Mouse (Mus musculus) forebrain, embryonic 11.5 days (tissue): ENCODE measurements at regions not wholly inside any gene's neighbourhood (a gene's known extent, or its start where the extent isn't known, plus 50 kb on each side); places are given as distances from the start of the nearest gene placed in this dataset.

Source experiments
- ATAC-seq: fragments of 200-750 bp; cut with Nextera tagmentation; replicated peaks from 2 replicates; pipeline ENCODE4 v1.8.0; 2017; ENCODE audit warnings: moderate TSS enrichment; ENCODE audit not compliant: low FRiP score
- DNase-seq: peaks from one replicate; pipeline ENCODE4 v3.0.0-alpha.2; 2017; ENCODE audit warnings: low spot score
- H3K27ac ChIP-seq: fragments of 300-500 bp; sonication (generic); 2 replicates; pipeline ENCODE4 v1.5.1; 2014; ENCODE audit warnings: low read depth, low read length
- H3K27me3 ChIP-seq: fragments of 300-500 bp; sonication (generic); 2 replicates; pipeline ENCODE4 v1.6.1; 2014; ENCODE audit warnings: mild to moderate bottlenecking, low read length, mixed read lengths; ENCODE audit not compliant: control insufficient read depth, insufficient read depth
- H3K36me3 ChIP-seq: fragments of 300-500 bp; sonication (generic); 2 replicates; pipeline ENCODE4 v1.6.1; 2014; ENCODE audit warnings: mild to moderate bottlenecking, low read length, moderate library complexity, mixed read lengths; ENCODE audit not compliant: control insufficient read depth, insufficient read depth
- H3K4me1 ChIP-seq: fragments of 300-500 bp; sonication (generic); replicated peaks from 2 replicates; pipeline ENCODE4 v1.6.1; 2014; ENCODE audit warnings: low read length, mixed read lengths; ENCODE audit not compliant: control insufficient read depth, insufficient read depth
- H3K4me2 ChIP-seq: fragments of 300-500 bp; sonication (generic); 2 replicates; pipeline ENCODE4 v1.6.1; 2014; ENCODE audit warnings: low read depth, mild to moderate bottlenecking, low read length, moderate library complexity, mixed read lengths; ENCODE audit not compliant: severe bottlenecking
- H3K4me3 ChIP-seq: fragments of 300-500 bp; sonication (generic); 2 replicates; pipeline ENCODE4 v1.5.1; 2014; ENCODE audit warnings: low read depth, low read length
- H3K9ac ChIP-seq: fragments of 300-500 bp; sonication (generic); 2 replicates; pipeline ENCODE4 v1.6.1; 2014; ENCODE audit warnings: low read length
- H3K9me3 ChIP-seq: fragments of 300-500 bp; sonication (generic); 2 replicates; pipeline ENCODE4 v1.6.1; 2016; ENCODE audit warnings: low read length, mixed read lengths; ENCODE audit not compliant: control insufficient read depth
- WGBS: fragments of 180-500 bp; shearing (Covaris S2); extraction: QIAGEN DNeasy Blood & Tissue Kit; methylation state at CpG from one replicate; pipeline ENCODE4 v1.1.7; 2014; 5-methylcytosine and 5-hydroxymethylcytosine counted together

- Histone ChIP-seq H3K4me3 (no peak overlapping the region), H3K27ac (no peak overlapping the region), H3K9me3 (no peaks in the 10 kb centered on the region), H3K4me2 (no peak overlapping the region), H3K36me3 (no peaks in the 10 kb centered on the region), H3K4me1 (no peaks in the 10 kb centered on the region), H3K9ac (no peak overlapping the region), H3K27me3 (no peaks in the 10 kb centered on the region)
- DNase-seq, result no peak
- WGBS, result 6% methylated on average over 3 of the region's 3 CpGs
- ATAC-seq, result no peak
Observed at GRCm38 (mm10) chr16:50753612-50754389, 162.8 kb upstream of the Ccdc54 start.

GRCm38 (mm10) chr16:50753046-50753445 is 162.1 kb upstream of the Ccdc54 start:
- H3K4me2 ChIP-seq, result no peak overlapping the region
- 88% methylated on average over 11 of the region's 11 CpGs for WGBS

GRCm38 (mm10) chr16:50752277-50752600 is 161.3 kb upstream of the Ccdc54 start:
- Histone ChIP-seq H3K27me3 (no peaks in the 10 kb centered on the region), H3K27ac (no peak overlapping the region), H3K36me3 (no peaks in the 10 kb centered on the region), H3K9me3 (no peaks in the 10 kb centered on the region), H3K9ac (no peak overlapping the region), H3K4me3 (no peak overlapping the region), H3K4me2 (no peak overlapping the region), H3K4me1 (no peaks in the 10 kb centered on the region)
- ATAC-seq (no peak), DNase-seq (no peak)
- WGBS, result 88% methylated on average over 10 of the region's 10 CpGs

More at GRCm38 (mm10) chr16:50753046-50753445, 162.1 kb upstream of the Ccdc54 start:
- Histone ChIP-seq H3K27me3 (no peaks in the 10 kb centered on the region), H3K4me1 (no peaks in the 10 kb centered on the region), H3K9me3 (no peaks in the 10 kb centered on the region), H3K36me3 (no peaks in the 10 kb centered on the region), H3K4me3 (no peak overlapping the region), H3K9ac (no peak overlapping the region), H3K27ac (no peak overlapping the region)
- ATAC-seq (no peak), DNase-seq (no peak)

GRCm38 (mm10) chr16:50751495-50752276 is 160.7 kb upstream of the Ccdc54 start:
- no peaks in the 10 kb centered on the region for H3K4me1 ChIP-seq
- no peaks in the 10 kb centered on the region for H3K36me3 ChIP-seq
- no peaks in the 10 kb centered on the region for H3K27me3 ChIP-seq
- 84% methylated on average over 9 of the region's 9 CpGs for WGBS
- H3K4me2 ChIP-seq, result no peak overlapping the region
- no peak for ATAC-seq
- H3K9ac ChIP-seq, result no peak overlapping the region
- H3K27ac ChIP-seq, result no peak overlapping the region
- DNase-seq, result no peak
- H3K9me3 ChIP-seq, result no peaks in the 10 kb centered on the region
- no peak overlapping the region for H3K4me3 ChIP-seq

- H3K4me3 ChIP-seq, result no peak overlapping the region
- WGBS, result 94% methylated on average over 5 of the region's 5 CpGs
- DNase-seq (no peak), ATAC-seq (no peak)
- no peaks in the 10 kb centered on the region for H3K27me3 ChIP-seq
- no peaks in the 10 kb centered on the region for H3K4me1 ChIP-seq
- no peak overlapping the region for H3K4me2 ChIP-seq
- H3K9ac ChIP-seq, result no peak overlapping the region
- H3K36me3 ChIP-seq, result no peaks in the 10 kb centered on the region
- H3K9me3 ChIP-seq, result no peaks in the 10 kb centered on the region
- no peak overlapping the region for H3K27ac ChIP-seq
Observed at GRCm38 (mm10) chr16:50747698-50748097, 156.7 kb upstream of the Ccdc54 start.

- Histone ChIP-seq H3K36me3 (no peaks in the 10 kb centered on the region), H3K9ac (no peak overlapping the region), H3K4me1 (no peaks in the 10 kb centered on the region), H3K9me3 (no peaks in the 10 kb centered on the region), H3K27me3 (no peaks in the 10 kb centered on the region), H3K4me3 (no peak overlapping the region), H3K27ac (no peak overlapping the region), H3K4me2 (no peak overlapping the region)
- ATAC-seq (no peak), DNase-seq (no peak)
- 79% methylated on average over 2 of the region's 2 CpGs for whole genome bisulfite sequencing
Observed at GRCm38 (mm10) chr16:50745723-50746122, 154.8 kb upstream of the Ccdc54 start.

GRCm38 (mm10) chr16:50737396-50737843 is 146.5 kb upstream of the Ccdc54 start:
- H3K4me1 ChIP-seq, result peaks cover 4% of the 10 kb centered on the region
- H3K27ac ChIP-seq, result no peak overlapping the region
- no peaks in the 10 kb centered on the region for H3K36me3 ChIP-seq
- peak overlapping the region; percentile 28 for H3K4me3 ChIP-seq
- peak overlapping the region; percentile 65 for H3K4me2 ChIP-seq
- no peaks in the 10 kb centered on the region for H3K27me3 ChIP-seq
- WGBS, result 32% methylated on average over 10 of the region's 10 CpGs
- ATAC-seq (no peak), DNase-seq (peak; percentile 54)
- H3K9ac ChIP-seq, result peak overlapping the region; percentile 49
- no peaks in the 10 kb centered on the region for H3K9me3 ChIP-seq

GRCm38 (mm10) chr16:50736151-50737047 is 145.4 kb upstream of the Ccdc54 start:
- 9% methylated on average over 21 of the region's 21 CpGs for WGBS
- H3K9ac ChIP-seq, result peak overlapping the region; percentile 47; the same call in 1 of the 2 replicates
- peak; percentile 95 for DNase-seq
- H3K4me1 ChIP-seq, result peaks cover 4% of the 10 kb centered on the region
- peak; percentile 89 for ATAC-seq
- peak overlapping the region; percentile 28 for H3K4me3 ChIP-seq
- H3K4me2 ChIP-seq, result peak overlapping the region; percentile 65
- no peaks in the 10 kb centered on the region for H3K27me3 ChIP-seq
- no peaks in the 10 kb centered on the region for H3K36me3 ChIP-seq
- no peaks in the 10 kb centered on the region for H3K9me3 ChIP-seq
- H3K27ac ChIP-seq, result no peak overlapping the region
